Mouse (Mus musculus) midbrain, embryonic 11.5 days (tissue): ENCODE measurements around the gene Flt3l. TPM values are rescaled to one million over a fixed set of nuclear protein-coding genes. Genes with fewer than 3 reads are reported as not detected.
A peak's percentile ranks its signal among the peaks of the same experiment; 100 is the strongest.

Experiments
- ATAC-seq: fragments of 200-750 bp; cut with Nextera tagmentation; 2 replicates; pipeline ENCODE4 v1.8.0; 2017; ENCODE audit warnings: moderate TSS enrichment, moderate library complexity; ENCODE audit not compliant: low FRiP score
- DNase-seq: peaks from one replicate; pipeline ENCODE4 v3.0.0; 2015; ENCODE audit warnings: low spot score; ENCODE audit errors: missing footprints
- H3K27ac ChIP-seq: fragments of 300-500 bp; sonication (generic); 2 replicates; pipeline ENCODE4 v1.5.1; 2014; ENCODE audit warnings: low read depth, low read length
- H3K27me3 ChIP-seq: fragments of 300-500 bp; sonication (generic); 2 replicates; pipeline ENCODE4 v1.6.1; 2014; ENCODE audit warnings: mild to moderate bottlenecking, low read length, moderate library complexity, mixed read lengths; ENCODE audit not compliant: control insufficient read depth, insufficient read depth
- H3K36me3 ChIP-seq: fragments of 300-500 bp; sonication (generic); 2 replicates; pipeline ENCODE4 v1.6.1; 2014; ENCODE audit warnings: mild to moderate bottlenecking, low read length, moderate library complexity, mixed read lengths; ENCODE audit not compliant: control insufficient read depth, insufficient read depth
- H3K4me1 ChIP-seq: fragments of 300-500 bp; sonication (generic); 2 replicates; pipeline ENCODE4 v1.6.1; 2014; ENCODE audit warnings: low read length; ENCODE audit not compliant: control insufficient read depth, insufficient read depth
- H3K4me2 ChIP-seq: fragments of 300-500 bp; sonication (generic); 2 replicates; pipeline ENCODE4 v1.6.1; 2014; ENCODE audit warnings: mild to moderate bottlenecking, moderate library complexity
- H3K4me3 ChIP-seq: fragments of 300-500 bp; sonication (generic); 2 replicates; pipeline ENCODE4 v1.5.1; 2014; ENCODE audit warnings: low read depth, low read length
- H3K9ac ChIP-seq: fragments of 300-500 bp; sonication (generic); 2 replicates; pipeline ENCODE4 v1.6.1; 2014; ENCODE audit warnings: low read length
- H3K9me3 ChIP-seq: fragments of 300-500 bp; sonication (generic); 2 replicates; pipeline ENCODE4 v1.6.1; 2016; ENCODE audit warnings: low read length; ENCODE audit not compliant: control insufficient read depth
- WGBS: fragments of 180-500 bp; shearing (Covaris S2); extraction: QIAGEN DNeasy Blood & Tissue Kit; methylation state at CpG from one replicate; pipeline ENCODE4 v1.1.7; 2014; 5-methylcytosine and 5-hydroxymethylcytosine counted together
- microRNA counts: library from miRNA; unstranded; fragments of <30 nt; microRNA quantifications from one replicate; lab custom pipeline; 2015
- microRNA-seq: library from miRNA; unstranded; fragments of <30 nt; microRNA quantifications from one replicate; pipeline ENCODE4, GENCODE M21; 2017
- polyA plus RNA-seq: library from polyadenylated mRNA; unstranded; fragments of >200 nt; fragmentation: Nextera tagmentation; extraction: Ambion mirVana; gene quantifications from 2 replicates; pipeline ENCODE4 v1.2.1, GENCODE M21; 2014

Flt3l gene
- polyA plus RNA-seq, 1 experiment from 2014 or later: 0.97 TPM

GRCm38 (mm10) chr7:45082401-45083299 lies 53.6 kb downstream of the Flt3l start:
- Histone ChIP-seq H3K4me3 (no peak overlapping the region), H3K27ac (no peak overlapping the region), H3K4me2 (no peak overlapping the region), H3K9me3 (no peaks in the 10 kb centered on the region), H3K27me3 (no peaks in the 10 kb centered on the region), H3K4me1 (no peaks in the 10 kb centered on the region), H3K9ac (no peak overlapping the region), H3K36me3 (peaks cover 5% of the 10 kb centered on the region; the same call in 1 of the 2 replicates)
- no peak for ATAC-seq
- WGBS: 79% methylated on average over 25 of the region's 25 CpGs
- peak; percentile 77 for DNase-seq

- no peak overlapping the region for H3K9ac ChIP-seq
- no peak overlapping the region for H3K4me2 ChIP-seq
- DNase-seq (no peak), ATAC-seq (no peak)
- peaks cover 6% of the 10 kb centered on the region for H3K36me3 ChIP-seq
- H3K27ac ChIP-seq: no peak overlapping the region
- 47% methylated on average over 5 of the region's 5 CpGs for WGBS
- no peaks in the 10 kb centered on the region for H3K4me1 ChIP-seq
- H3K4me3 ChIP-seq: no peak overlapping the region
- H3K27me3 ChIP-seq: no peaks in the 10 kb centered on the region
- no peaks in the 10 kb centered on the region for H3K9me3 ChIP-seq
Measured at GRCm38 (mm10) chr7:45081016-45081415, 55.2 kb downstream of the Flt3l start.

GRCm38 (mm10) chr7:45079856-45080255 lies 56.4 kb downstream of the Flt3l start:
- Histone ChIP-seq H3K27ac (no peak overlapping the region), H3K4me3 (no peak overlapping the region), H3K36me3 (peaks cover 6% of the 10 kb centered on the region; the same call in 1 of the 2 replicates), H3K4me1 (no peaks in the 10 kb centered on the region), H3K9me3 (no peaks in the 10 kb centered on the region), H3K27me3 (no peaks in the 10 kb centered on the region), H3K9ac (no peak overlapping the region), H3K4me2 (no peak overlapping the region)
- peak; percentile 100 for DNase-seq
- peak; percentile 49; the same call in 1 of the 2 replicates for ATAC-seq
- WGBS: 3% methylated on average over 10 of the region's 10 CpGs

MicroRNAs within 50 kb of the gene (microRNA counts, 519-probe panel; counts per million panel counts)
- not detected for microRNA mmu-miR-150 (lab: Ali Mortazavi, UCI)

Small RNAs within 50 kb of the gene (microRNA-seq; reads per million reads assigned to microRNA genes)
- 33.6 reads per million, percentile 42 among the genes with 10 or more reads in this experiment for gene Mir150
- gene Mir5121: 36.8 reads per million, percentile 43 among the genes with 10 or more reads in this experiment
- gene Mir7055: not detected

Other genes with a start within 250 kb of the Flt3l start
- gene Med25, start 243.7 kb downstream of the Flt3l start, polyA plus RNA-seq: 69.5 and 75.4 TPM in 2 replicates
- 18.8 and 23.1 TPM in 2 replicates for gene Fuz, start 240.4 kb downstream of the Flt3l start, polyA plus RNA-seq
- gene Ap2a1, start 206.9 kb downstream of the Flt3l start, polyA plus RNA-seq: 68.0 and 74.8 TPM in 2 replicates
- 0.07 TPM in 1 of 2 replicates, not detected in the other for gene Tsks, start 193.2 kb downstream of the Flt3l start, polyA plus RNA-seq
- 20.8 and 21.8 TPM in 2 replicates for gene Cpt1c, start 161.6 kb downstream of the Flt3l start, polyA plus RNA-seq
- 276 and 281 TPM in 2 replicates for gene Prmt1, start 149.9 kb downstream of the Flt3l start, polyA plus RNA-seq
- 55.6 and 65.9 TPM in 2 replicates for gene Irf3, start 138.8 kb downstream of the Flt3l start, polyA plus RNA-seq
- 56.0 and 62.2 TPM in 2 replicates for gene Bcl2l12, start 137.7 kb downstream of the Flt3l start, polyA plus RNA-seq
- 43.6 and 44.4 TPM in 2 replicates for gene Scaf1, start 120.1 kb downstream of the Flt3l start, polyA plus RNA-seq
- 18.6 and 22.2 TPM in 2 replicates for gene Rras, start 118.5 kb downstream of the Flt3l start, polyA plus RNA-seq
- gene Prr12, start 83.6 kb downstream of the Flt3l start, polyA plus RNA-seq: 9.6 and 12.2 TPM in 2 replicates
- 53.2 and 56.7 TPM in 2 replicates for gene Nosip, start 74.0 kb downstream of the Flt3l start, polyA plus RNA-seq
- 12.7 and 13.5 TPM in 2 replicates for gene Prrg2, start 73.8 kb downstream of the Flt3l start, polyA plus RNA-seq
- gene Rcn3, start 44.2 kb downstream of the Flt3l start, polyA plus RNA-seq: 121 and 123 TPM in 2 replicates
- 16.1 and 18.3 TPM in 2 replicates for gene Fcgrt, start 32.6 kb downstream of the Flt3l start, polyA plus RNA-seq
- 1,376 and 1,392 TPM in 2 replicates for gene Rps11, start 12.0 kb downstream of the Flt3l start, polyA plus RNA-seq
- gene Rpl13a, start 7.7 kb downstream of the Flt3l start, polyA plus RNA-seq: 1,212 and 1,290 TPM in 2 replicates
- gene Gm45713, start 201 bp downstream of the Flt3l start, polyA plus RNA-seq: 0.17 and 0.60 TPM in 2 replicates
- 104 and 105 TPM in 2 replicates for gene Pih1d1, start 17.9 kb upstream of the Flt3l start, polyA plus RNA-seq
- gene Aldh16a1, start 18.2 kb upstream of the Flt3l start, polyA plus RNA-seq: 22.0 and 25.7 TPM in 2 replicates
- 0.40 and 0.51 TPM in 2 replicates for gene Slc17a7, start 27.5 kb upstream of the Flt3l start, polyA plus RNA-seq
- gene Gfy, start 43.1 kb upstream of the Flt3l start, polyA plus RNA-seq: not detected in 2 replicates
- gene Pth2, start 44.6 kb upstream of the Flt3l start, polyA plus RNA-seq: 0.53 and 0.63 TPM in 2 replicates
- 0.52 and 0.86 TPM in 2 replicates for gene Ccdc155, start 68.5 kb upstream of the Flt3l start, polyA plus RNA-seq
- 0.81 and 1.2 TPM in 2 replicates for gene Dkkl1, start 75.7 kb upstream of the Flt3l start, polyA plus RNA-seq
- gene Tead2, start 79.3 kb upstream of the Flt3l start, polyA plus RNA-seq: 241 and 253 TPM in 2 replicates
- gene Cd37, start 102.7 kb upstream of the Flt3l start, polyA plus RNA-seq: 0.81 and 0.97 TPM in 2 replicates
- not detected in 2 replicates for gene Slc6a16, start 104.7 kb upstream of the Flt3l start, polyA plus RNA-seq
- not detected in 2 replicates for gene Slc6a21, start 141.1 kb upstream of the Flt3l start, polyA plus RNA-seq
- gene Trpm4, start 197.3 kb upstream of the Flt3l start, polyA plus RNA-seq: 4.4 and 6.1 TPM in 2 replicates
- gene Hrc, start 198.9 kb upstream of the Flt3l start, polyA plus RNA-seq: 0.11 and 0.19 TPM in 2 replicates
- gene Ppfia3, start 230.6 kb upstream of the Flt3l start, polyA plus RNA-seq: 7.7 and 8.1 TPM in 2 replicates
- gene Lin7b, start 234.2 kb upstream of the Flt3l start, polyA plus RNA-seq: 0.75 and 1.2 TPM in 2 replicates